Mouse (Mus musculus) ES-Bruce4 (cell line): ENCODE data around the gene Cfap43. TPM values are rescaled to one million over a fixed set of nuclear protein-coding genes. Genes with fewer than 3 reads are reported as not detected.

Experiments
- H3K27ac ChIP-seq: 2 replicates; pipeline ENCODE4 v1.5.1; 2012; ENCODE audit warnings: low read length, inconsistent platforms; ENCODE audit not compliant: insufficient read depth
- H3K27me3 ChIP-seq: 2 replicates; pipeline ENCODE4 v1.6.1; 2012; ENCODE audit warnings: mild to moderate bottlenecking, low read length, inconsistent platforms; ENCODE audit not compliant: control insufficient read depth, poor library complexity, insufficient read depth, severe bottlenecking
- H3K36me3 ChIP-seq: 2 replicates; pipeline ENCODE4 v1.6.1; 2012; ENCODE audit warnings: inconsistent platforms, mild to moderate bottlenecking, low read length, moderate library complexity; ENCODE audit not compliant: control insufficient read depth, poor library complexity, insufficient read depth, severe bottlenecking
- H3K4me1 ChIP-seq: one replicate; pipeline ENCODE4 v1.8.1; 2011; ENCODE audit warnings: low read length; ENCODE audit not compliant: control insufficient read depth, insufficient read depth
- H3K4me3 ChIP-seq: 2 replicates; pipeline ENCODE4 v1.5.1; 2011; ENCODE audit warnings: low read depth, mild to moderate bottlenecking, low read length
- H3K9ac ChIP-seq: 2 replicates; pipeline ENCODE4 v1.6.1; 2012; ENCODE audit warnings: low read depth, mild to moderate bottlenecking, inconsistent platforms; ENCODE audit not compliant: poor library complexity, severe bottlenecking
- H3K9me3 ChIP-seq: replicated peaks from 2 replicates; pipeline ENCODE4 v1.6.1; 2012; ENCODE audit warnings: mild to moderate bottlenecking, low read length, inconsistent platforms; ENCODE audit not compliant: control insufficient read depth, poor library complexity, insufficient read depth, severe bottlenecking
- CTCF ChIP-seq: IDR thresholded peaks from one replicate; pipeline ENCODE4 v1.8.1; 2011; ENCODE audit warnings: low read depth, low read length
- EP300 ChIP-seq: IDR thresholded peaks from 2 replicates; pipeline ENCODE4 v1.6.1; 2011; ENCODE audit warnings: low read depth, low read length; ENCODE audit not compliant: insufficient read depth
- POLR2A ChIP-seq: IDR thresholded peaks from one replicate; pipeline ENCODE4 v1.8.1; 2011; ENCODE audit warnings: low read length; ENCODE audit not compliant: insufficient read depth
- polyA plus RNA-seq: library from polyadenylated mRNA; stranded (reverse); fragments of >200 nt; gene quantifications from 2 replicates; pipeline ENCODE4 v1.2.4, GENCODE M21; 2011; ENCODE audit warnings: low read depth; ENCODE audit not compliant: missing spikeins, insufficient read depth, insufficient read length

Cfap43 gene
- polyA plus RNA-seq, 1 experiment: 10.4 TPM

GRCm38 (mm10) chr19:47829913-47830450 lies 89.1 kb downstream of the Cfap43 start:
- Histone ChIP-seq H3K4me3 (no peak overlapping the region), H3K9ac (no peak overlapping the region), H3K27me3 (no peaks in the 10 kb centered on the region), H3K9me3 (no peaks in the 10 kb centered on the region), H3K4me1 (peaks cover 2% of the 10 kb centered on the region), H3K27ac (no peak overlapping the region), H3K36me3 (no peaks in the 10 kb centered on the region)
- TF ChIP-seq CTCF: no peak
- TF ChIP-seq POLR2A: no peak
- no peak for TF ChIP-seq EP300

- Histone ChIP-seq H3K9ac (no peak overlapping the region), H3K27me3 (no peaks in the 10 kb centered on the region), H3K27ac (no peak overlapping the region), H3K4me1 (no peaks in the 10 kb centered on the region), H3K4me3 (no peak overlapping the region), H3K36me3 (no peaks in the 10 kb centered on the region), H3K9me3 (no peaks in the 10 kb centered on the region)
- TF ChIP-seq CTCF (no peak), POLR2A (no peak), EP300 (no peak)
Observed at GRCm38 (mm10) chr19:47824026-47824425, 95.1 kb downstream of the Cfap43 start.

GRCm38 (mm10) chr19:47822143-47822796 lies 96.8 kb downstream of the Cfap43 start:
- Histone ChIP-seq H3K9me3 (no peaks in the 10 kb centered on the region), H3K4me3 (no peak overlapping the region), H3K36me3 (no peaks in the 10 kb centered on the region), H3K27ac (no peak overlapping the region), H3K27me3 (no peaks in the 10 kb centered on the region), H3K9ac (no peak overlapping the region), H3K4me1 (no peaks in the 10 kb centered on the region)
- TF ChIP-seq POLR2A (no peak), CTCF (no peak), EP300 (no peak)

GRCm38 (mm10) chr19:47821494-47821872 lies 97.6 kb downstream of the Cfap43 start:
- Histone ChIP-seq H3K4me1 (no peaks in the 10 kb centered on the region), H3K4me3 (no peak overlapping the region), H3K27ac (0 out of 2 replicates have a peak overlapping the region, but pooled peaks have one; percentile 15), H3K9me3 (no peaks in the 10 kb centered on the region), H3K9ac (no peak overlapping the region), H3K27me3 (no peaks in the 10 kb centered on the region), H3K36me3 (no peaks in the 10 kb centered on the region)
- TF ChIP-seq POLR2A (no peak), CTCF (no peak), EP300 (no peak)

GRCm38 (mm10) chr19:47820832-47821493 lies 98.1 kb downstream of the Cfap43 start:
- Histone ChIP-seq H3K36me3 (no peaks in the 10 kb centered on the region), H3K9ac (no peak overlapping the region), H3K27ac (no peak overlapping the region), H3K4me1 (no peaks in the 10 kb centered on the region), H3K27me3 (no peaks in the 10 kb centered on the region), H3K4me3 (no peak overlapping the region), H3K9me3 (no peaks in the 10 kb centered on the region)
- no peak for TF ChIP-seq POLR2A
- peak; percentile 75 for TF ChIP-seq CTCF

- H3K9me3 ChIP-seq: no peaks in the 10 kb centered on the region
- TF ChIP-seq EP300: no peak
- TF ChIP-seq POLR2A: no peak
- TF ChIP-seq CTCF: no peak
- peaks cover 1% of the 10 kb centered on the region for H3K4me1 ChIP-seq
- no peak overlapping the region for H3K4me3 ChIP-seq
- no peaks in the 10 kb centered on the region for H3K27me3 ChIP-seq
- no peak overlapping the region for H3K9ac ChIP-seq
- no peaks in the 10 kb centered on the region for H3K36me3 ChIP-seq
- H3K27ac ChIP-seq: no peak overlapping the region
Observed at GRCm38 (mm10) chr19:47817692-47818091, 101.4 kb downstream of the Cfap43 start.
